Mouse (Mus musculus) heart, embryonic 14.5 days (tissue): ENCODE measurements around the gene Htr1d. TPM values are rescaled to one million over a fixed set of nuclear protein-coding genes. Genes with fewer than 3 reads are reported as not detected.

ENCODE experiments used
- ATAC-seq: fragments of 200-750 bp; cut with Nextera tagmentation; 2 replicates; pipeline ENCODE4 v1.8.0; 2017; ENCODE audit warnings: low read depth, moderate TSS enrichment; ENCODE audit not compliant: insufficient number of reproducible peaks, insufficient read depth, low FRiP score
- H3K27ac ChIP-seq, 2 experiments: fragments of 200-500 bp in 1 of 2; fragments of 300-500 bp in 1 of 2; sonication (generic) in 1 of 2; replicated peaks in 1 of 2; 2 replicates each; pipeline ENCODE4 v1.5.1; 2012 to 2014; ENCODE audit warnings: low read depth in 2 of 2, low read length in 2 of 2, control low read depth in 1 of 2, mild to moderate bottlenecking in 1 of 2, mixed read lengths in 1 of 2; ENCODE audit not compliant: control insufficient read depth in 1 of 2, insufficient read depth in 1 of 2
- H3K27me3 ChIP-seq: fragments of 300-500 bp; sonication (generic); 2 replicates; pipeline ENCODE4 v1.6.1; 2014; ENCODE audit warnings: mild to moderate bottlenecking, low read length, control low read depth; ENCODE audit not compliant: control insufficient read depth, insufficient read depth
- H3K36me3 ChIP-seq: fragments of 300-500 bp; sonication (generic); 2 replicates; pipeline ENCODE4 v1.6.1; 2014; ENCODE audit warnings: mild to moderate bottlenecking, control low read depth, low read length, mixed read lengths; ENCODE audit not compliant: control insufficient read depth, insufficient read depth
- H3K4me1 ChIP-seq, 2 experiments: fragments of 200-500 bp in 1 of 2; fragments of 300-500 bp in 1 of 2; sonication (generic) in 1 of 2; 2 replicates each; pipeline ENCODE4 v1.6.1; 2012 to 2014; ENCODE audit warnings: low read length in 2 of 2, control low read depth in 1 of 2, mixed read lengths in 1 of 2; ENCODE audit not compliant: control insufficient read depth in 2 of 2, insufficient read depth in 2 of 2
- H3K4me2 ChIP-seq: fragments of 300-500 bp; sonication (generic); 2 replicates; pipeline ENCODE4 v1.6.1; 2014; ENCODE audit warnings: mild to moderate bottlenecking, low read length
- H3K4me3 ChIP-seq, 2 experiments: fragments of 200-500 bp in 1 of 2; fragments of 300-500 bp in 1 of 2; sonication (generic) in 1 of 2; 2 replicates each; pipeline ENCODE4 v1.5.1; 2012 to 2014; ENCODE audit warnings: low read length in 2 of 2, mild to moderate bottlenecking in 2 of 2, control low read depth in 1 of 2, low read depth in 1 of 2, moderate library complexity in 1 of 2; ENCODE audit not compliant: control insufficient read depth in 1 of 2, insufficient read depth in 1 of 2
- H3K9ac ChIP-seq: fragments of 300-500 bp; sonication (generic); 2 replicates; pipeline ENCODE4 v1.6.1; 2014; ENCODE audit warnings: mild to moderate bottlenecking, low read length
- H3K9me3 ChIP-seq: fragments of 300-500 bp; sonication (generic); 2 replicates; pipeline ENCODE4 v1.6.1; 2016; ENCODE audit warnings: low read length, control low read depth; ENCODE audit not compliant: control insufficient read depth
- WGBS: fragments of 180-500 bp; shearing (Covaris S2); extraction: QIAGEN DNeasy Blood & Tissue Kit; methylation state at CpG from one replicate; pipeline ENCODE4 v1.1.7; 2014; 5-methylcytosine and 5-hydroxymethylcytosine counted together
- polyA plus RNA-seq: library from polyadenylated mRNA; unstranded; fragments of >200 nt; fragmentation: Nextera tagmentation; extraction: Ambion mirVana; gene quantifications from 2 replicates; pipeline ENCODE4 v1.2.1, GENCODE M21; 2014

Htr1d gene
- polyA plus RNA-seq, 1 experiment from 2014 or later, result not detected

DNA sequence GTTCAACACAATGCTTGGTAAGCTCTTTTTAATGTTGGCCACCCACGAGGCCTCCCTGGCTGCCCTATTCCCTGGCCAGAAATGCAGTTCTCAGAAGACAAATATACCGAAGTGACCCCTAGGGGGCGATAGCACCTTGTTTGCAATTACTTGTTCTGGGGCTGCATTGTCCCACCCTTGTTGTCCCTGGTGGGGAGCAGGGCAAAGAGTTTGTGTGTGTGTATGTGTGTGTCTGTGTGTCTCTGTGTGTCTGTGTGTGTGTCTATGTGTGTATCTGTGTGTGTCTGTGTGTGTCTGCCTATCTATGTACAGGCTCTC is 8.0 kb downstream of the Htr1d start:
- H3K4me2 ChIP-seq, result no peak overlapping the region
- H3K4me3 ChIP-seq, result no peak overlapping the region
- no peaks in the 10 kb centered on the region for H3K36me3 ChIP-seq
- no peak for ATAC-seq
- H3K27ac ChIP-seq, result no peak overlapping the region
- no peak overlapping the region for H3K9ac ChIP-seq
- 5% methylated on average over 3 of the region's 3 CpGs for WGBS
- no peaks in the 10 kb centered on the region for H3K9me3 ChIP-seq
- H3K4me1 ChIP-seq, result peaks cover 3 to 6% of the 10 kb centered on the region in 2 experiments
- peaks cover 10% of the 10 kb centered on the region; the same call in 1 of the 2 replicates for H3K27me3 ChIP-seq

DNA sequence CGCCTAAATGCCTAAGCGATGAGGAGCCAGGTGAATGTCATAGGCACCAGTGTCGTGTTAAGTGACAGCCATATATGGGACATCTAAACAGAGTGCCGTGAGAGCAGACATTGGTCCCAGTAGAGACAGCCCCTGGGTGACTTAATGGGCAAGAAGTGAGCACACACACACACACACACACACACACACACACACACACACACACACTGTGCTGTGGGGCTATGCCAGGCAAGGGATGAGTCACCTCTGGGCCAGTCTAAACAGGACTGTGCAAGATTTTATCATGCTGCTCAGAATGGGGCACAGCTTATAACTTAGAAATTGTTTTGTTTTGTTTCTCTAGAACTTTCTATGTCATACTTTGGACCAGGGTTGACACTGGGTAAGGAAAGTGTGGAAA is 10.7 kb downstream of the Htr1d start:
- no peaks in the 10 kb centered on the region for H3K36me3 ChIP-seq
- H3K4me3 ChIP-seq, result no peak overlapping the region
- peaks cover 3 to 9% of the 10 kb centered on the region in 2 experiments for H3K4me1 ChIP-seq
- H3K4me2 ChIP-seq, result no peak overlapping the region
- 0 out of 2 replicates have a peak, but pooled peaks cover under 1% of the 10 kb centered on the region for H3K27me3 ChIP-seq
- ATAC-seq, result no peak
- 62% methylated on average over 4 of the region's 4 CpGs for WGBS
- H3K9ac ChIP-seq, result no peak overlapping the region
- no peaks in the 10 kb centered on the region for H3K9me3 ChIP-seq
- no peak overlapping the region for H3K27ac ChIP-seq

DNA sequence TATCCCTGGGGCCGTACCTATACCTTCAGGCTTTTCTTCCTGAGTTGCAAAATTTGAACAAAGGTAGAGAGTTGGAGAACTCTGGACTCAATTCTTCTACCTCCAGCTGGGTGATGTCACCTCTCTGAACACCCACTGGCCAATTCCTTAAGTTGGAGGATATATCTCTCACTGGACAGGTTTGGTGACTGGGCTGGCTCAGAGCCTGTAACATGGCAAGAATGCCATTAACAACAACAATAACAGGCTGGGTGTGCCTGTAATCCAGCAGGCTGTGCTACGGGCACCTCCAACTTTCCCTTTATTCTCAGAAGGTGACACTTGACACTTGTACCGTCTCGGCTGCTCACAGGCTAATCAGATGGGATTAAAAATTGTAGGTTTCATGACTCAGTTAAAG is 15.8 kb downstream of the Htr1d start:
- 66% methylated on average over 4 of the region's 4 CpGs for WGBS
- peaks cover 2 to 5% of the 10 kb centered on the region in 2 experiments; a peak in 2 of 4 replicates for H3K4me1 ChIP-seq
- no peaks in the 10 kb centered on the region for H3K36me3 ChIP-seq
- ATAC-seq, result no peak
- no peak overlapping the region for H3K27ac ChIP-seq
- H3K4me3 ChIP-seq, result no peak overlapping the region
- no peak overlapping the region for H3K9ac ChIP-seq
- H3K9me3 ChIP-seq, result no peaks in the 10 kb centered on the region
- no peak overlapping the region for H3K4me2 ChIP-seq
- no peaks in the 10 kb centered on the region for H3K27me3 ChIP-seq

GRCm38 (mm10) chr4:136441354-136442043 is 18.2 kb downstream of the Htr1d start:
- WGBS, result 45% methylated on average over 15 of the region's 15 CpGs

DNA sequence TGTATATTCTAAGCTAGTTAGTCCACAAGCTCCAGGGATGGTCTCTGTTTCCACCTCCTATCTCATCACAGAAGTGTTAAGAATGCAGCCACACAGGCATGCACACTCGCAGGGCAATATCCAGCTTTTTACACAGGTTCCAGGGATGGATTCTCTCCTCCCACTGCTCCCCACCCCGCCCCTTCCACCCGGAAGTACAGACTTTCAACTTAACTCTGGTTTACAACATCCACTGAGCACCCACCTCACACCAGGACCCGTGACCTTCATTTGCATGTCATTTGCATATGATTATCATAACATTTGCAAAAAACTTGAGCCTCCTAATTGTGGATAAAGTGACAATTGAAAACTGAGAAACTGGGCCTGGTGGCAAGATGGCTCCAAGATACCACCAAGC is 21.2 kb downstream of the Htr1d start:
- ATAC-seq, result no peak
- no peak overlapping the region for H3K27ac ChIP-seq
- no peaks in the 10 kb centered on the region for H3K9me3 ChIP-seq
- H3K4me1 ChIP-seq, result peaks cover 0 to 5% of the 10 kb centered on the region in 2 experiments; a peak in 2 of 4 replicates
- H3K4me2 ChIP-seq, result no peak overlapping the region
- no peaks in the 10 kb centered on the region for H3K27me3 ChIP-seq
- no peak overlapping the region for H3K9ac ChIP-seq
- H3K4me3 ChIP-seq, result no peak overlapping the region
- H3K36me3 ChIP-seq, result no peaks in the 10 kb centered on the region
- 65% methylated on average over 4 of the region's 4 CpGs for WGBS

More at GRCm38 (mm10) chr4:136441354-136442043, 18.2 kb downstream of the Htr1d start:
- H3K9me3 ChIP-seq, result no peaks in the 10 kb centered on the region
- no peak overlapping the region for H3K9ac ChIP-seq
- H3K27me3 ChIP-seq, result no peaks in the 10 kb centered on the region
- no peaks in the 10 kb centered on the region for H3K36me3 ChIP-seq
- H3K27ac ChIP-seq, result no peak overlapping the region
- no peak overlapping the region for H3K4me3 ChIP-seq
- H3K4me2 ChIP-seq, result no peak overlapping the region
- no peak for ATAC-seq
- peaks cover 2 to 5% of the 10 kb centered on the region in 2 experiments; a peak in 2 of 4 replicates for H3K4me1 ChIP-seq

DNA sequence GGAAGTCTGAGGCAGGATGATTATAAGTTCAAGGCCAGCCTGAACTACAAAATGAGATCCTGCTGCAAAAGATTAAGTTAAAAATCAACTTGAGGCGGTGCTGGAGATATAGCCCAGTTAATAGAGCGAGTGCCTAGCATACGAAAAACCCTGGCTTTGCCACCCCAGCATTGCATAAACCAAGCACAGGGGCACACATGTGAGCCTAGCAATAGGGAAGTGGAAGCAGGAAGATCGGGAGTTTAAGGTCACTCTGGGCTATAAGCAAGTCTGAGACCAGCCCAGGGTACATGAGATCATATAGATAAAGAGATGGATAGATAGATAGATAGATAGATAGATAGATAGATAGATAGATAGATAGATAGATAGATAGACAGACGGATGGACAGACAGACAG is 26.5 kb downstream of the Htr1d start:
- H3K4me1 ChIP-seq, result peaks cover 2 to 13% of the 10 kb centered on the region in 2 experiments; a peak in 3 of 4 replicates
- no peak overlapping the region for H3K4me3 ChIP-seq
- H3K9ac ChIP-seq, result no peak overlapping the region
- H3K27me3 ChIP-seq, result no peaks in the 10 kb centered on the region
- no peaks in the 10 kb centered on the region for H3K9me3 ChIP-seq
- H3K36me3 ChIP-seq, result no peaks in the 10 kb centered on the region
- no peak overlapping the region for H3K27ac ChIP-seq
- 81% methylated on average over 5 of the region's 5 CpGs for WGBS
- ATAC-seq, result no peak
- H3K4me2 ChIP-seq, result no peak overlapping the region

DNA sequence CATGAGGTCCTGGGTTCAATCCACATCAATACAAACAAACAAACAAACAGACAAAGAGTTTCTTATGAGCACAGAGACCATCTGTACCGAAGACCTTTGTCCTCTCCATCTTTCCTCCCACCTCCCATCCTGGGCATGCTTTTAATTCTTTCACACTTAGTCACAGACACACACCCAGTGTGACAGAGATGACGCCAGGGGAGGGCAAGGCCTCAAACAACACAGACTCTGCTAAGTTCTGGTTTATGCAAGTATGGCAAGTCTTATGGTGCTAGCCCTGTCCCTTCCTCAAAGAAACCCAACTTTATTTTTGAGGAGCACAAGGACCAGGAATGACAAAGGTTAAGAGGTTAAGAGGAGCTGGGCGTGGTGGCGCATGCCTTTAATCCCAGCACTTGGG is 26.9 kb downstream of the Htr1d start:
- H3K9ac ChIP-seq, result no peak overlapping the region
- H3K27me3 ChIP-seq, result no peaks in the 10 kb centered on the region
- 63% methylated on average over 4 of the region's 4 CpGs for WGBS
- no peak overlapping the region for H3K27ac ChIP-seq
- peaks cover 2 to 17% of the 10 kb centered on the region in 2 experiments; a peak in 3 of 4 replicates for H3K4me1 ChIP-seq
- no peaks in the 10 kb centered on the region for H3K9me3 ChIP-seq
- ATAC-seq, result no peak
- H3K4me2 ChIP-seq, result no peak overlapping the region
- no peaks in the 10 kb centered on the region for H3K36me3 ChIP-seq
- H3K4me3 ChIP-seq, result no peak overlapping the region

DNA sequence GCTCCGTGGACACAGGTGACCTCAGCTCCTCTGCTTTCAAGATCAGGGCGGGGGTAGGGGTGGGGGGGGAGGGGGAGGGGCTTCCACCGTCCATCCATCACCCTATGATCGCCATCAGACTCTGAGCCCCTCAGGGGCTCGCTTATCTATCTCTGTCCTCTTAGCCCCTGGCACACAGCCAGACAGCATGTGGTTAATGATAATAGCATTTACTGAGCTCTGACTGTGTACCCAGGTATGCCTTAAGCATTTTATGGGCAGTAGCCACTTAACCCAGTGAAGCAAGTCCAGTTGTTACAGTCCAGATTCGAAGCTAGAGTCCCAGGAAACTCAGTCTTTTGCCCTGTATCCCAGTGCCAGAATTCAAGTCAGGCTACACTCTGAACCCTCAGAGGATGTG is 28.2 kb downstream of the Htr1d start:
- Histone ChIP-seq H3K9ac (no peak overlapping the region), H3K4me3 (no peak overlapping the region), H3K27ac (0 out of 4 replicates have a peak overlapping the region, but pooled peaks of 1 of the 2 experiments have one; percentile 24), H3K4me2 (peak overlapping the region; percentile 31), H3K4me1 (peaks cover 2 to 19% of the 10 kb centered on the region in 2 experiments; a peak in 3 of 4 replicates), H3K9me3 (no peaks in the 10 kb centered on the region), H3K36me3 (no peaks in the 10 kb centered on the region), H3K27me3 (no peaks in the 10 kb centered on the region)
- ATAC-seq, result no peak; the same call in 1 of the 2 replicates
- 4% methylated on average over 6 of the region's 6 CpGs for WGBS
